Mouse (Mus musculus) granulocyte monocyte progenitor cell, adult 5-6 weeks (primary cell): ENCODE results near the gene Pih1h3b. TPM values are rescaled to one million over a fixed set of nuclear protein-coding genes. Genes with fewer than 3 reads are reported as not detected.
A peak's percentile ranks its signal among the peaks of the same experiment; 100 is the strongest.

Experiments
- ATAC-seq: replicated peaks from 2 replicates; pipeline ENCODE4 v1.8.0; 2016; ENCODE audit warnings: mild to moderate bottlenecking, moderate TSS enrichment, inconsistent platforms; ENCODE audit not compliant: poor library complexity, severe bottlenecking
- total RNA-seq, 2 experiments: library from RNA; stranded (forward) in 1 of 2; stranded (reverse) in 1 of 2; fragments of 200-712, 200-1000 nt in 1 of 2; fragments of >200 nt in 1 of 2; fragmentation: Nextera tagmentation in 1 of 2; gene quantifications; 2 replicates each; pipeline ENCODE4 v1.2.3; 2014 to 2017

Pih1h3b gene
- total RNA-seq (2014; fragmentation: Nextera tagmentation) (not detected in 2 replicates), total RNA-seq (2017) (not detected in 2 replicates)

GRCm38 (mm10) chrX:140062135-140062975, at the start of gene Pih1h3b, which contains the start of gene Nup62cl:
Gene Pih1h3b, plus strand, starts transcription at chrX:140062879.
Gene Nup62cl, minus strand, starts transcription at chrX:140062712.
- peak; percentile 94 for ATAC-seq

- ATAC-seq: no peak
Measured at GRCm38 (mm10) chrX:140060886-140061874, 1.5 kb upstream of the Pih1h3b start.

DNA sequence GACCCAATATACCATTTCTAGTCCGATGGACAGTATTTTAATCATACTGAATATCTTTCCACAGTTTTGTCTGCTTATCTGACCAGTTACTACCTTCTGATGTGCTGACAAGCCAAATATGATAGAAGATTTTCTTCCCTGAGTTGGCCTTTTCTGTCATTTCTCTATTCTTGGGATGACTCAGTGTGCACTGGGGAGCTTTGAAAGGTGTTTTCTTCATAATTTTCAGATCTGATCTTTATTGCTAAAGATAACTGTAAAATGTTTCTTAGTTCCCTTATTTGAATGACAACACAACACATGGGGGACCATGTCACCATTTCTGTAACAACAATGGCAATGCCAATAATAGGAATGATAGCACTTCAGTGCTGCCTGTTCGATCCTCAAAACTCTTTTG, 19.9 kb downstream of the Pih1h3b start:
- ATAC-seq: no peak

- ATAC-seq: no peak
Measured at GRCm38 (mm10) chrX:140094066-140094465, 31.4 kb downstream of the Pih1h3b start.

Other genes starting within 250 kb of the Pih1h3b start
- gene Morc4, start 191.2 kb upstream of the Pih1h3b start, total RNA-seq (2014; fragmentation: Nextera tagmentation): 2.6 and 6.1 TPM in 2 replicates
- gene Morc4, start 191.2 kb upstream of the Pih1h3b start, total RNA-seq (2017): 2.2 and 5.7 TPM in 2 replicates
- gene Rbm41, start 64.3 kb upstream of the Pih1h3b start, total RNA-seq (2014; fragmentation: Nextera tagmentation): 12.1 and 13.5 TPM in 2 replicates
- gene Rbm41, start 64.3 kb upstream of the Pih1h3b start, total RNA-seq (2017): 10.0 and 14.0 TPM in 2 replicates
- not detected in 2 replicates for gene Nup62cl, start 167 bp upstream of the Pih1h3b start, total RNA-seq (2014; fragmentation: Nextera tagmentation)
- gene Nup62cl, start 167 bp upstream of the Pih1h3b start, total RNA-seq (2017): not detected in 2 replicates